Mouse (Mus musculus): ENCODE measurements around the gene Lrrfip1. TPM values are rescaled to one million over a fixed set of nuclear protein-coding genes. Genes with fewer than 3 reads are reported as not detected.

The Lrrfip1 gene
- polyA plus RNA-seq, 1 experiment from 2014 or later: 43.3 TPM

DNA sequence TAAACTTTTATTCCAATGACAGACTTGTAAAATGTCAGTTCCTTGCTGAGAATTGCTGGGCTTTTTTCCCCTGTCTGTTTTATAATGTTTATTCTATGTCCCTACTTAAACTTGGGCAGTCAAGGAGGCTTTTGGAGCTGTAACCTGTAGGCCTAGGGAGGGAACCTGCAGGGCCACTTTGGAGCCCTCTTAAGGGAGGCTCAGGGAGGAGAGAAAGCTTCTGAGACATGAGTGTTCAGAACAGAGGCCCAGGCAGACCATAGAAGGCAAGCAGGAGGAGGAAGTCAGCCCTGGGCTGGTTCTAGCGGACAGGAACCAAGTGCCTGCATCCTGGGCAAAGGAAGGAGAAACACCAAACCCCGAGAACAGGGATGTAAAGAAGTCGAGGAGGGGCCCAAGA, 56.3 kb downstream of the Lrrfip1 start:
- Histone ChIP-seq H3K9me3 (ENCODE audit: control insufficient read depth, low read length) (no peaks in the 10 kb centered on the region), H3K4me3 (ENCODE audit: low read length) (no peak overlapping the region), H3K9ac (ENCODE audit: low read depth, low read length) (no peak overlapping the region), H3K4me2 (ENCODE audit: low read length) (0 out of 2 replicates have a peak overlapping the region, but pooled peaks have one; percentile 98), H3K27ac (ENCODE audit: low read depth, low read length) (no peak overlapping the region), H3K36me3 (ENCODE audit: control insufficient read depth, insufficient read depth, low read length) (no peaks in the 10 kb centered on the region), H3K4me1 (ENCODE audit: control insufficient read depth, insufficient read depth, low read depth, low read length) (peaks cover 14% of the 10 kb centered on the region), H3K27me3 (replicated peaks; ENCODE audit: control insufficient read depth, insufficient read depth, low read length) (no peaks in the 10 kb centered on the region)
- ATAC-seq: no peak
- WGBS: 87% methylated on average over 3 of the region's 3 CpGs

DNA sequence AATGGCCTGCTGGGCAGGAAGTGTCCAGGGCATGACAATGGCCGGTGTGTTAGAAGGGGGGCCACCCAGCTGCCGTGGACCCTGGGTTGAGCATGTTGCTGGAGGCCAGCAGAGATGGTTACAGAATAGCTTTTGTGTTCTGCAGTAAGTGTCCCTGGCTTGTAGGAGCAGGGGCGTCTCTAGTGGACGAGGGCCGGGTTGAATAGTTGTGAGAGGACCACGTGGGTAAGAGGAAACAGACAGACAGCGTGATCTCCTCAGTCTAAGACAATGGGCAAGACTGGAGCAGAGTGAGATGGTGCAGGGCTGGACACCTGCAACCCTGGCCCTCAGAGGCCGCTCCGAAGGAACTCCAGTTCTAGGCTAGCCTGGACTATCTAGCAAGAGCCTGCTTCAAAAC, 57.2 kb downstream of the Lrrfip1 start:
- no peak for ATAC-seq
- Histone ChIP-seq H3K27me3 (replicated peaks; ENCODE audit: control insufficient read depth, insufficient read depth, low read length) (no peaks in the 10 kb centered on the region), H3K9ac (ENCODE audit: low read depth, low read length) (no peak overlapping the region), H3K27ac (ENCODE audit: low read depth, low read length) (no peak overlapping the region), H3K4me1 (ENCODE audit: control insufficient read depth, insufficient read depth, low read depth, low read length) (peaks cover 14% of the 10 kb centered on the region), H3K36me3 (ENCODE audit: control insufficient read depth, insufficient read depth, low read length) (no peaks in the 10 kb centered on the region), H3K4me2 (ENCODE audit: low read length) (no peak overlapping the region), H3K4me3 (ENCODE audit: low read length) (no peak overlapping the region), H3K9me3 (ENCODE audit: control insufficient read depth, low read length) (no peaks in the 10 kb centered on the region)
- WGBS: 62% methylated on average over 9 of the region's 9 CpGs

DNA sequence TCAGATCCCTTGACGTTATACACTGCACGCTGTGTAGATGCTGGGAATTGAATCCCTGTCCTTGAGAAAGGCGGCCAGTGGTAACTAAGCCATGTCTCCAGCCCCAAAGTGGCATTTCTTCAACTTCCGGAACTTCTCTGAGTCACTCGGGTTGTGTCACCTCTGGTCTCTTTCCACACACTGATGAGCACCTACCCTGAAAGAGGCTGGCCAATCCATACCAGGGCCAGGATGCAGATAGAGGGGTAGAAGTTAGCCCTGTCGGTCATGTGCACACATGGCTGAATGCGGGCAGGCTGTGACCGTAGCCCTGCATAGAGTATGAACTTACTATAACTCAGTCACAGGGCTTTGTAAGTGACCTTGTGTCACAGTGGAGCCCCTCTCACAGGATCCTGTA, 57.9 kb downstream of the Lrrfip1 start:
- no peaks in the 10 kb centered on the region for H3K9me3 ChIP-seq (ENCODE audit: control insufficient read depth, low read length)
- no peak overlapping the region for H3K4me2 ChIP-seq (ENCODE audit: low read length)
- no peak overlapping the region for H3K4me3 ChIP-seq (ENCODE audit: low read length)
- H3K36me3 ChIP-seq (ENCODE audit: control insufficient read depth, insufficient read depth, low read length): no peaks in the 10 kb centered on the region
- H3K4me1 ChIP-seq (ENCODE audit: control insufficient read depth, insufficient read depth, low read depth, low read length): peaks cover 14% of the 10 kb centered on the region
- no peak overlapping the region for H3K9ac ChIP-seq (ENCODE audit: low read depth, low read length)
- H3K27me3 ChIP-seq (replicated peaks; ENCODE audit: control insufficient read depth, insufficient read depth, low read length): no peaks in the 10 kb centered on the region
- ATAC-seq: no peak
- H3K27ac ChIP-seq (ENCODE audit: low read depth, low read length): no peak overlapping the region
- 88% methylated on average over 8 of the region's 8 CpGs for WGBS

DNA sequence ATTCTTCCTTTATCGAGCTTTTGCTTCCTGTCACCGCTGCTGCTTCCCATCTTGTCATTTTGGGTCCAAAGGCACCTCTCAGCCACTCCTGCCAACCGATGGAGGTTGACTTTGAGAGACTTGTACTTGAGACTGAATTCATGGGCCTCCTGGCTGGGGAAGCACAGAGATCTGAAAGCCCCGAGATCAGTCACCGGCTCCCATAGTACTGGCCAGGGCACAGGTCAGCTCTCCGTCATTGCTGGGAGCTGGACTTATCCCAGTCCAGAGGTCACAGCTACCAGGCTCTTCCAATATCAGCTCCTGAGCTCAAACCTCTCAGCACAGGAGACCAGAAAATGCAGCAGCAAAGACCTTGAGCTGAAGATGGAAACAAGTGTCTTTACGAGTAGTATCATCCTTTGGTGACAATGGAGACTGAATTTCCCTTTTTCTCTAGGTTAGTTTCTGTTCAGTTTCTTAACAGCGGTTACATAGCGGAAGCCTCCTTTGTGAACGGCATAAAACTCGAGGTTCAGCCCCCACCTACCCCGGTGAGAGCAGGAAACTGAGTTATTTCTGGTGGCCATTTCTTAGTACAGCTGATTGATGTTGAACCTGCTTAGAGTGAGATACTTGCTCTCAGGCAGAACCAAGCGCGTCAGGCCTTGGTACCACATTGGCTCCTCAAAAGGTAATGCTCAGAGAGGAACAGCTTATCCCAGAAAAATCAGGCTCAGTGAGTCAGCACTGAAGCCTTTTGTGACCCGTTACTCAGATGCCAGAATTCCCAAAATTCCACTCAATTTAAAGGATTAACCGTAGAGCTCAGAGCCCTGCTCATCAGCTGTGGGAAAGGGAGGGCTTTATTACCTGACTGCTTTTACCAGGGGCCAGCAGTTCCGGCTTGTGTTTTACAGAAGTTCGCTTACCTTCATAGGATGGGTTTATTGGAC, 59.0 kb downstream of the Lrrfip1 start:
- Histone ChIP-seq H3K9ac (ENCODE audit: low read depth, low read length) (no peak overlapping the region), H3K9me3 (ENCODE audit: control insufficient read depth, low read length) (no peaks in the 10 kb centered on the region)
- 77% methylated on average over 18 of the region's 18 CpGs for whole genome bisulfite sequencing

DNA sequence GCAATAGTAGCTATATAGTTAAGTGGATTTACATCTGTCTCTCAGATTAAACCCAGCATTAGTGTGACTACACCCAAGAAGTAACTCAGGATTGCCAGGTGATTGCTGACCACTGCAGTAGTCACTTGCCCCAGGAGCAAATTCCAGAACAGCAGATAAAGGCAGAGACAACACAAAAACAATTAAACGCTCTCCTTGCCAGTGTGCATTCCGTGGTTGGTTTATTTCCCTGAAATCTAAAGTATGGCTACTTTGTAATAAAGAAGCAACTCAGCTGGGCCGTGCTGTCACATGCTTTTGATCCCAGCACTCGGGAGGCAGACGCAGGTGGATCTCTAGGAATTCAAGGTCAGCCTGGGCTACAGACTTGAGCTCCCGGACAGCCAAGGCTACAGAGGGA, 59.7 kb downstream of the Lrrfip1 start:
- no peak for ATAC-seq
- 72% methylated on average over 6 of the region's 6 CpGs for WGBS

More for the DNA sequence above, 59.0 kb downstream of the Lrrfip1 start:
- Histone ChIP-seq H3K27me3 (replicated peaks; ENCODE audit: control insufficient read depth, insufficient read depth, low read length) (no peaks in the 10 kb centered on the region), H3K4me2 (ENCODE audit: low read length) (no peak overlapping the region), H3K27ac (ENCODE audit: low read depth, low read length) (no peak overlapping the region), H3K4me3 (ENCODE audit: low read length) (no peak overlapping the region), H3K36me3 (ENCODE audit: control insufficient read depth, insufficient read depth, low read length) (no peaks in the 10 kb centered on the region), H3K4me1 (ENCODE audit: control insufficient read depth, insufficient read depth, low read depth, low read length) (peaks cover 25% of the 10 kb centered on the region)
- no peak for ATAC-seq

DNA sequence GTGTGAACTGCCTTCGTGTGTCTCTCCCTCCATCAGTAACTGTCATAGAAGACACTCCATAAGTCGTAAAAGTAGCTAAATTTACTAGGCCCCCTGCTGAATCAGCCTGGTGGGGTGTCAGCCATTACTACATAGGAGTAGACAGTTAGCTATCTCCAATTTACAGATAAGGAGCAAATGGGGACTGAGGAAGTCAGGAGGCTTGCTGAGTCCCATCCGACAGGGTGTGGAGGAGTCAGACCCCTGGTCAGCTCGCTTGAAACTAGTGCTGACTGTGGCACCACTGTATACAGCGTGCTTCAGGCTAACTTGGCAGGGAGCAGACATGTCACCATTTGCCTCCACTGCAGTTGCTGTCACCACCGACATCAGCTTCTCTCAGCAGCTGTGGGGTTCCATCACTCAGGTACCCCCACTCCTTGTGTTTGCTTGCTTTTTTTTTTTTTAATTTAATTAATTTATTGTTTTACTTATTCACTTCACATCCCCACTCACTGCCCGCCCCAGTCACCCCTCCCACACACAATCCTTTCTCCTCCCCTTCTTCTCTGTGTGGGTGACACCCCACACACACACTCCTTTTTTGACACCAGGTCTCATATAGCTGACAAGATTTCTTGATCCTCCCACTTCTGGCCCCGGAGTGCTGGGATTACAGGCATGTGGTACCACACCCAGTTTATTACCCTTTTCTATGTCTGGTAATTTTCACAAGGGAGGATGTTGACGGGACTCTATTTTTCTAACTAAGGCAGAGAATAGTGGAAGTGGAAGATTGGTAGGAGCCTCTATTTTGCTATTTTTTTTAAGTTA, 61.5 kb downstream of the Lrrfip1 start:
- 71% methylated on average over 9 of the region's 9 CpGs for WGBS
- ATAC-seq: no peak

More for the DNA sequence above, 59.7 kb downstream of the Lrrfip1 start:
- Histone ChIP-seq H3K4me1 (ENCODE audit: control insufficient read depth, insufficient read depth, low read depth, low read length) (peaks cover 23% of the 10 kb centered on the region), H3K27me3 (replicated peaks; ENCODE audit: control insufficient read depth, insufficient read depth, low read length) (no peaks in the 10 kb centered on the region), H3K27ac (ENCODE audit: low read depth, low read length) (no peak overlapping the region), H3K9me3 (ENCODE audit: control insufficient read depth, low read length) (no peaks in the 10 kb centered on the region), H3K4me2 (ENCODE audit: low read length) (no peak overlapping the region), H3K4me3 (ENCODE audit: low read length) (no peak overlapping the region), H3K36me3 (ENCODE audit: control insufficient read depth, insufficient read depth, low read length) (no peaks in the 10 kb centered on the region), H3K9ac (ENCODE audit: low read depth, low read length) (no peak overlapping the region)

DNA sequence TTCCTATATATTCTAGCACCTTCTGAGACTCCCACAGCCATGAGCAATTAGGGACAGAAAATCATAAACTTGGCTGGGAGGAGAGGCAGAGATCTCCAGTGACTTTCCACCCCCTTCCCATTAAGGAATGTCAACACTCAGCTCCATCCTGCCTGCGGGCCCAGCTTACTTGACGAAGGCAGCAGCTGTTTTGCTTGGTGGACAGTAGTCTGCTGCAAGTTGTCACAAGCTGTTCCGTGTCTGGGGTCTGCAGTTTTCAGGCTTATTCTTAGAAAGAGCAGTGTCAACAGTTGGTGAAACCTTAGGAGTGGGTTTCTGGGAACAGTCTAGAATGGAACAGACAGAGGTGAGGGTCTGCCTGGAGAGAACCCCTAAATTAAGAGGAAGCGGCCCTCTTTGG, 62.6 kb downstream of the Lrrfip1 start:
- Histone ChIP-seq H3K4me2 (ENCODE audit: low read length) (no peak overlapping the region), H3K4me1 (ENCODE audit: control insufficient read depth, insufficient read depth, low read depth, low read length) (peaks cover 16% of the 10 kb centered on the region), H3K4me3 (ENCODE audit: low read length) (no peak overlapping the region), H3K9ac (ENCODE audit: low read depth, low read length) (no peak overlapping the region), H3K36me3 (ENCODE audit: control insufficient read depth, insufficient read depth, low read length) (no peaks in the 10 kb centered on the region), H3K27me3 (replicated peaks; ENCODE audit: control insufficient read depth, insufficient read depth, low read length) (no peaks in the 10 kb centered on the region), H3K9me3 (ENCODE audit: control insufficient read depth, low read length) (no peaks in the 10 kb centered on the region), H3K27ac (ENCODE audit: low read depth, low read length) (no peak overlapping the region)
- WGBS: 75% methylated on average over 4 of the region's 4 CpGs
- ATAC-seq: no peak

More for the DNA sequence above, 61.5 kb downstream of the Lrrfip1 start:
- H3K9me3 ChIP-seq (ENCODE audit: control insufficient read depth, low read length): no peaks in the 10 kb centered on the region
- no peaks in the 10 kb centered on the region for H3K27me3 ChIP-seq (replicated peaks; ENCODE audit: control insufficient read depth, insufficient read depth, low read length)
- H3K9ac ChIP-seq (ENCODE audit: low read depth, low read length): no peak overlapping the region
- no peak overlapping the region for H3K4me3 ChIP-seq (ENCODE audit: low read length)
- peaks cover 16% of the 10 kb centered on the region for H3K4me1 ChIP-seq (ENCODE audit: control insufficient read depth, insufficient read depth, low read depth, low read length)
- H3K36me3 ChIP-seq (ENCODE audit: control insufficient read depth, insufficient read depth, low read length): no peaks in the 10 kb centered on the region
- no peak overlapping the region for H3K4me2 ChIP-seq (ENCODE audit: low read length)
- H3K27ac ChIP-seq (ENCODE audit: low read depth, low read length): no peak overlapping the region

DNA sequence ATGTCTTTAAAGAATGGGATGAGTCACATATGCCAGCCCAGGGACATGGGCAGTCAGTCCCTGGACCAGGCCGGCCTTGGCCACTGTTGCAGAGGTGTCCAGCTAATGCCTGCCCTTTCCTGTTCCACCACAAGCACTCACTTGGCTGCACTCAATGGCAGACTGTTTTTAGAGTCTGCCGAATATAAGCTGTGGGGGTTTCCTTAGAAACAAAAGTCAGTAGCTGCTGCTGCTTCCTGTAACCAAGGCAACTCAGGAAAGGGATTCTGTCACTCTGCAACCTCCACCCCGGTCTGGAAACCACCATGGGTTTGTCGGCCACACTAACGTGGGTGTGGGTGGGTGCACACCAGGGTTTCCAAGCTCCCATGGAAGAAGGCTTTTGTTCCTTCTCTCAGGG, 63.8 kb downstream of the Lrrfip1 start:
- H3K9me3 ChIP-seq (ENCODE audit: control insufficient read depth, low read length): no peaks in the 10 kb centered on the region
- no peaks in the 10 kb centered on the region for H3K36me3 ChIP-seq (ENCODE audit: control insufficient read depth, insufficient read depth, low read length)
- peak; percentile 77 for ATAC-seq
- H3K4me1 ChIP-seq (ENCODE audit: control insufficient read depth, insufficient read depth, low read depth, low read length): peaks cover 16% of the 10 kb centered on the region
- H3K27me3 ChIP-seq (replicated peaks; ENCODE audit: control insufficient read depth, insufficient read depth, low read length): no peaks in the 10 kb centered on the region
- H3K4me2 ChIP-seq (ENCODE audit: low read length): no peak overlapping the region
- peak overlapping the region; percentile 58 for H3K27ac ChIP-seq (ENCODE audit: low read depth, low read length)
- H3K9ac ChIP-seq (ENCODE audit: low read depth, low read length): 0 out of 2 replicates have a peak overlapping the region, but pooled peaks have one; percentile 8
- H3K4me3 ChIP-seq (ENCODE audit: low read length): no peak overlapping the region
- 11% methylated on average over 5 of the region's 5 CpGs for WGBS

DNA sequence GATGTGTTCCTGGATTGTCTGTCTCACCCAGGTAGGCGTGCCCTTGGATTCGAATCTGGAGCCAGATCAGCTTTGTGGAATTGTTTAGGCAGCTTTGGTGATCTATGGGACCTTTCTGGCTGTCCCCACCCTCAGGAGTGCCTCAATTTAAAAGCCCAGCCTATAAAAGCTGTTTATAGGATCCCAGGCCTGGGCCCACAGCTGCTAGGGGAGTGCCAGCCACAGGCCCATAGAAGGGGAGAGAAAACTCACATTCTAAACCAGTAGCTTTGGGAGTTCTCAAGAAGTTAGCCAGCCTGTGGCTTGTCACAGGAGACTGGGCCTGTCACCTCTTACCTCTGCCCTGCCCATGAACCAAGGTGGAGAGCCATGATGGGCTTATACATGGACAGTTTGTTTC, 65.5 kb downstream of the Lrrfip1 start:
- WGBS: 93% methylated on average over 2 of the region's 2 CpGs
- no peaks in the 10 kb centered on the region for H3K36me3 ChIP-seq (ENCODE audit: control insufficient read depth, insufficient read depth, low read length)
- ATAC-seq: no peak
- peaks cover 16% of the 10 kb centered on the region for H3K4me1 ChIP-seq (ENCODE audit: control insufficient read depth, insufficient read depth, low read depth, low read length)
- no peaks in the 10 kb centered on the region for H3K27me3 ChIP-seq (replicated peaks; ENCODE audit: control insufficient read depth, insufficient read depth, low read length)
- no peaks in the 10 kb centered on the region for H3K9me3 ChIP-seq (ENCODE audit: control insufficient read depth, low read length)
- H3K4me2 ChIP-seq (ENCODE audit: low read length): no peak overlapping the region
- no peak overlapping the region for H3K9ac ChIP-seq (ENCODE audit: low read depth, low read length)
- H3K4me3 ChIP-seq (ENCODE audit: low read length): no peak overlapping the region
- H3K27ac ChIP-seq (ENCODE audit: low read depth, low read length): no peak overlapping the region
